Mouse (Mus musculus) heart, adult 11 months (tissue): ENCODE data around the gene Hydin.
A peak's percentile ranks its signal among the peaks of the same experiment; 100 is the strongest.

ENCODE experiments used
- DNase-seq: peaks from one replicate; pipeline ENCODE4 v3.0.0; 2022

The Hydin gene

DNA sequence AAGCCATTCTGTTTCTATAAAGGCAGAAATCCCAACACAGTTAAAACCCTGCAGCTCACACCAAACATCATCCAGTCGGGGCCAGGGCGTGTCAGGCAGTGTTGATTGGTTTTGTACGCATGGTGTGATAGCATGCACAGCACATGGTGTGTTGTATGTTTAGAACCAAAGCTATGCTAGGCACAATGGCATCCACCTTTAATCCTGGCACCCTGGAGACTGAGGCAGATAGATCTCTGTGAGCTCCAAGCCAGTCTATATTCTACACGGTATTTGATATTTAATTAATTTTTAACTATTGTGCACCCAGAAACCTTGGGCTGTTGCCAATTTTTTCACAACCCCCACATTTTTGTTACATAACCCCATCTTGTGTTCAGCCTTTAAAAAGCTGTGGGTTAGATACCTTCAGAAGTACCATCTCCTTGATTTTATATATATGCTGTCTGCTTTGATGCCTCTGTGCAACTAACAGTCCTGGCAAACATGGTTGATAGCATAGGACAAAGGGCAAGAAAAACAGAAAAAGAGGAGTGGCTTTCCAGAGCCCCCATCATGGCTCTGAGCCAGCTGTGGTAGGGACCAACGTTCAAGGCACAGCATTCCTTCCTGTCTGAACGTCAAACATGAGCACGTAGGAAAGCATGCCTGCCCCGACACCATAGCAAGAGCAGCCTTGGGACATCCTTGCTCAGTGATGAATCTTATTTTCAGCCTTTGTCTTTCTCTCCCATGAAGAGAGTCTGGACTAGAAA, 263.4 kb downstream of the Hydin start:
- DNase-seq, result peak; percentile 80

DNA sequence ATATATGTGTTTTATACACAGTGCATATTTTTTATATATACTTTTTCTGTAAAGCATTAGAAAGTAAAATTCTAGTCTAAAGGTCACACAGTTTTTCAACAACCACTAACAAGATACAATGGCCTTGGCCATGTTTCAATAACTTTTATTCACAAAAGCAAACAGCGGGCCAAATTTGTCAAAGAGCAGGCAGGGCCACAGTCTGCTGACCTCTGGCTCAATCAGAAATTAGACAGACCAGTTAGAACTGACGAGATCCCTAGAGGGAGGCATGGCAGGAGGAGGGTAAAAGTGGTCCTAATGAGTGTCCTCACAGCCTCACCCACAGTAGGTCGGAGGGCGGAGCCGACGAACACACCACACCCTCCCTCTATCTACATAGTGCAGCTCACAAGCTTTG, 267.0 kb downstream of the Hydin start:
- peak; percentile 68 for DNase-seq

DNA sequence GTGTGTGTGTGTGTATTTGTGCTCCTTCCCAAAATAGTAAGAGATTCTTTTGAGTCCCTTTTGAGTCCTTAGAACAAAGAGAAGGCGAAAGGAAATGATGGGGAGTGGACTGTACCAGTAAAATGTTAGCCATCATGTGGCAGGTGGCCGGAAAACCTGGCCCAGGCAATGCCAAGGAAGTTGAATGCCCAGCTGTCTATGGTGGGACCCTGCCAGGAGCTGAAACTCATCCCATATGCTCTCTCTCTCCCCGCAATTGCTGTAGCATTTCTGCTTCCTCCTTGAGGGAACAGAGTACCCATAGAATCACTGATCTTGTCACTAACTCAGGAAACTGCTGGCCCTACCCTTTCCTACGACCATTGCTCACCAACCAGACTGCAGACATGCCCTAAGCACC, 271.1 kb downstream of the Hydin start:
- DNase-seq, result peak; percentile 23

GRCm38 (mm10) chr8:110550343-110550742, 283.6 kb downstream of the Hydin start:
- DNase-seq, result no peak

DNA sequence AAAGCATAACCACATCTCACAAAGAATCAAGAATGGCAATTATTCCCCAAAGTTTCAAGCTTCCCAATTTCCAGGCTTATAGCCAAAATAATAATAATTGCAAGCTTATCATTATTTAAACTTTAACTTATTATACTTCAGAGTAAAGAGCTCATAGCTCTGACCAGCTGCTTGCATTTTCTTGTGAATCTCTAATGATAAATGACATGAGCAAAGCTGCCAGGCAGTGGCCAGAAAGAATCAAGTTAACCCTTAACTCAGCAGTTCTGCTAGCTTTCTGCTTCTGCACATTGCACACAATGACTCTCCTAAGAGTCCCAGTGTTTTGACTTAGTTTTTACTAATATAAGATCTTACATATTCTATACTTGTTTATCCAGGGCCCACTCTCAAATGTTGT, 285.3 kb downstream of the Hydin start:
- peak; percentile 61 for DNase-seq

GRCm38 (mm10) chr8:110592641-110593040, 325.9 kb downstream of the Hydin start:
- DNase-seq, result no peak

- no peak for DNase-seq
These were observed 327.4 kb downstream of the Hydin start for GRCm38 (mm10) chr8:110594164-110594563.

DNA sequence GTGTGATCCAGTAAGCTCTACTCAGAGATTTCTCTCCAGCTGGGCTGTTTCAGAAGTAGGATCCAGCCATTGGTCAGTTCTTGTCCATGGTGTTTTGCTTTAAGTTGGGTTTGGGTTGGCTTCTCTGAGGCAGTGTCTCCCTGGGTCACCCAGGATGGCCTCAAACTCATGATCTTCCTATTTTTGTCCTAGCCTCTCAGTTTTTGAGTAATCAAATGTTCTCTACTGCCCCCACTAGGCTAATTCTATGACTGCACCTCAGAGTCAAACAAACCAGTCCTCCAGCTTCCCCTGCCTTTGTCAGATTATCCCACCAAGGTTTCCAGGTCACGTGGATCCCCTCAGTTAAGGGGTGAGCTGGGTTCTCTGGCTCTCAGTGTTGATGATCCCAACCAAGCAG, 337.8 kb downstream of the Hydin start:
- DNase-seq, result no peak

- DNase-seq, result no peak
These were observed 338.7 kb downstream of the Hydin start for GRCm38 (mm10) chr8:110605401-110606015.

DNA sequence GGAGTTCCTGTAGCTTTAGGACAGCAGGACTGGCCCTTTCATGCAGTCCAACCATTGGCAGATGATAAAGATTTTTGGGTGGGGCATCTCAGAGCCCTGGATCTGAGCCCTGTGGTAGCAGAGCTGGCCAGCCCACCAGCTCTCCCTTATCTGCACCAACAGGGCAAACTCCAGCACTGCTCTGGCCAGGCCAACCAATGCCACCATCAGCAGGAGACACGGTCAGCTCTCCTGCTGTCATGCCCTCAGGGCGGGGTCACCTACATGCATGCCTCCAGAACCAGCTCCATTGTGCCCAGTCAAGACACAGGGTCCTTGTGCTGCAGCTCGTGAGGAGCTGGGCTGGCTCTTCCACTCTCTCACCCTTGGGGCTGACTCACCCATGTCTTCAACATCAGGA, 349.0 kb downstream of the Hydin start:
- no peak for DNase-seq

DNA sequence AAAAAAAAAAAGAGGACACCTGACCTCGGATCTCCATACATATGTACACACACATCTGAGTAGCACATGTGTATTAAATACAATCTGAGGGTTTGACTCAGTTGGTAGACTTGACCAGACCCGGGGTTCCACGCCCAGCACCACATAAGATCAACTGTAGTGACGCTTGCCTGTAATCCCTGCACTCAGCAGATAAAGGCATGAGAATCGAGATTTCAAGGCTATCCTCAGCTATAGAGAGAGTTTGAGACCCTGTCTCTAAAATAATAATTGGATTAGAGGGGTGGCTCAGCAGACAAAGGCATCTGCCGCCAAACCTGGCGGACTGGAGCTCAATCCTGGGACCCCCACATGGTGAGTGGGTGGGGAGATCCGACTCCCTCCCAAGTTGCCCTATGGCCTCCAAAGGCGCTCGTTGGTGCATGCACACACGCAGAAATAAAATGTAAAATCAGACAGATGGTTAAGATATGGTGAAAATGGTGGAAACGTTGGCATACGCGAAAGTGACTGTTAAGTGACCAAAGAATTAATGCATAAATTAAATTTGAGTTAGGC, 351.1 kb downstream of the Hydin start:
- no peak for DNase-seq

DNA sequence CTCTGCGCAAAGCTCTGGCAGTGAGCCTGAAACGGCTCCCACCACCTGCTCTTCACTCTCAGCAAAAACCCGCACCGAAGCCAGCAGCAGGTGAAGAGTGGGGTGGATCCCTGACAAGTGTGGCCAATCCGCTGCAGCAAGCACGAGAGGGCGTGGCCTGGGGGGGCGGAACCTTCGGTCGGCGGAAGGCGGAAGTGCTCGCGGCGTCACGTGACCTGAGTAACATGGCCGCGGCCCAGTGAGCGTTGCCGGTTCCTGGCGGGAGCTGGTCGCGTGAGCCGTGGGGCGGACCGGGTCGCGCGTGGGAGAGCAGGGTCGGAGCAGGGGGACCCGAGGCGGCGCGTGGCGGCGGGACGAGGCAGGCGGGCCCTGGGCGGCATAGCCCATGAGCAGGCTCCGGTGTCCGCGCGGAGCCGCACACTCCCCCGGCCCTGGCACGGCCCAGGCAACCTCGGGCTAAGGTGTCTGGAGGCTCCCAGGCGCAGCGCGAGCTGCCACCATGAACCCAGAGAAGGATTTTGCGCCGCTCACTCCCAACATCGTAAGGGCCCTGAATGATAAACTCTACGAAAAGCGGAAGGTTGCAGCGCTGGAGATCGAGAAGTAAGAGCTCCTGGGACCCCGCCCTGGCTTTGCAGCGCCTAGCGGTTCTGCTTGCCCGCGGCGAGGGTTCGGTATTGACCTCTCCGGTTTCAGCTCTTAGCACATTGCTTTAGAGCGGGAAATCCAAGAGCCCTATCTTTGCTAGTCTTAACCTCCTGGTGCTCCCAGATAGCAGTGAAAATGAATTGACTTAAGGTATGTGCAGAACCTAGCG, 351.8 kb downstream of the Hydin start, which contains the start of gene Vac14:
Gene Vac14 (plus strand): TSS at position 195 of the 817 bp plus-strand sequence.
- DNase-seq, result peak; percentile 100

- no peak for DNase-seq
These were observed 352.4 kb downstream of the Hydin start for GRCm38 (mm10) chr8:110619208-110619574.

- no peak for DNase-seq
These were observed 353.1 kb downstream of the Hydin start for GRCm38 (mm10) chr8:110619919-110620318.

DNA sequence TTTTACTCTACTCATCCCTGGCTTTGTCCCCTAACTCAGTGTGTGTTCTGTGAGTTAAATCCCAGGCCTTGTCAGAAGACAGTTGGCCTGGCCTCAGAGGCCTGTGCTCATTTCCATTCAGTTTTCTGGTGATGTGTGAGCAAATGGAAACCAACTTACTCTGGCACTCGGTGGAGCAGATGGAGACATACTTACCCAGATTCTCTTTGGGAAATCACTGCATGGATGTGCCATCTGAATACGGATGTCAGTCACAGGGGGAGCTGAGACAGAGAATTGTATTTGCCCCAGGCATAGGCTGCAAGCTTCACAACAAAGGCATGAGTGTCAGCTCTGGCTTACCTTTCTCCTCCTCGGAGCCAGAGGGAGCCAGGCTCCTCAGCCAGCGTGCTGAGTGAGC, 359.7 kb downstream of the Hydin start:
- no peak for DNase-seq

DNA sequence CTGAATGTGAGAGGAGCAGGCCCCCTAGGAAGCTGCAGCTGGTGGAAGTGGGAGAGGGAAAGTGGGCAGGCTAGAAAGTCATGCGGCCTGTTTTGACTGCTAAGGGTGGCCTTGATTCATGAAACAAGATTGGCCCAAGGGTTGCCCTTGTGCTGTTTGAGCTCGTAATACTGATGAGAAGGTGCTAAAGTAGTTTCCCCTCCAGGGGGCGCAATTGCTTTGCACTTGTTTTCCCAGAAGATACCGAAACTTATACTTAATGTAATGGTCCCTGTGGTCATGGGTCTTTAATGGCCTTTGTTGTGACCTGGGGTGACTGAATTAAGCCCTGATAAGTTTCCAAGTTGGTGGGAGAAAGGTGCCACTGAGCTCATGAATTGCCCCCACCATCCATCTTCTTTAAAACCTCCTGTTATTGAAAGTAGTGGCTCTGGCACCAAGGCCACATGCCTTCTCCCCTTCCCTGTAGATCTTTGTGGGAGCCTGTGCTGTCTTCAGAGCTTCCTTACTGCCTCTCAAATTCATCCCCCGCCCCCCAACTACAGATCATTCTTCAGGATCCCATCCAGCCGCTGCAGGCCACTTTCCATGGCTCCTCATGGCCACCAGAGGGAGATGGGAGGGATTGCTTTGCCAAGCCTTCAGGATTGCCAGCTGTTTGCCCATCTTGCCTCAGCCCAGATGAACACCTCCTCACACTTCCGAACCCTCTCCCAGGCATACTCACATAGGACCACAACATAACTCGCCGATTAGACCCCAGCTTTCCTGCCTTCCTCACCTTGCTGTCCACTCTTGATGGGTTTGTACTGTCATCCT, 362.7 kb downstream of the Hydin start:
- no peak for DNase-seq

DNA sequence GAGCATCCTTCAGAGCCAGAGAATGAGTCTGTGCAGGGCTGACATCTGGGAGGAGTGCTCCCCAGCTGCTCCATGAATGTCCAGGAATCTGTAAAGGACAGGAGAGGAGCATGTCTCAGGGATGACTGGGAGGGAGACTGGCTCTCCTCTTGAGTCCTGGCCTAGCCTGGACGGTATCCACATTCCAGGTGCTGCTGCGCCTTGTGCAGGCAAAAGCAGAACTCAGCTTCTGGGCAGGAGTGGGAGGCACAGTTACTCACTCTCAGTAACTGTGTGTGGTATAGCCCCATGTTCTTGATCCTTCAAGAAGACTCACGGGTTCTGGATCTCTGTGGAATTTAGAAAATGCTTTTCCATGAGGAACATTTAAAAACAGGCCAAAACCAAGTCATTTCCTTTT, 363.3 kb downstream of the Hydin start:
- no peak for DNase-seq

DNA sequence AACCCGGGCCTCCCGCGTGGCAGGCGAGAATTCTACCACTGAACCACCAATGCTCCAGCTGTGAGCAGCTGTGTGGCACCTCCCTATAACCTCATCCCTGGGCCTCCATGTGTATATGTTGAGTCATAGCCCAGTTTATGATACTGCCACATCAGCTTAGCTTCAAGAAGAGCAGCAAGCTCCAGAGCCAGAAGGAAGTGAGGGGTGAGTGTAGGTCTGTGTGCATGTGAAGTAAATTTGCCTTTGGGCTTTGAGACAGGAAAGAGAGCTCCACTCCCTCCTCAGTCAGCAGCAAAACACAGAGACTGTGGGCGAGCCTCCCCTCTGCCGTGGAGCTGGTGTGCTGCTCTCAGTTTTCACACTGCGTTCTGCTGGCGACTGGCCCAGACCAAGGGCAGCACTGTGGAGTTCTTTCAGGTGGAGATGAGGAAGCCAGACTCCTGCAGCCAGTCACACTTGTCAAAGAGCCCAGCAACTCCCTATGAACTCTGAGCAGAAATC, 363.8 kb downstream of the Hydin start:
- DNase-seq, result peak; percentile 95

GRCm38 (mm10) chr8:110631201-110631600, 364.4 kb downstream of the Hydin start:
- DNase-seq, result no peak

GRCm38 (mm10) chr8:110633814-110634213, 367.0 kb downstream of the Hydin start:
- no peak for DNase-seq

GRCm38 (mm10) chr8:110636182-110636581, 369.4 kb downstream of the Hydin start:
- DNase-seq, result no peak

GRCm38 (mm10) chr8:110642331-110642730, 375.6 kb downstream of the Hydin start:
- DNase-seq, result no peak
